Mouse (Mus musculus): Measurements from ENCODE around the gene Car4. TPM values are rescaled to one million over a fixed set of nuclear protein-coding genes. Genes with fewer than 3 reads are reported as not detected.

The Car4 gene
- polyA plus RNA-seq, 1 experiment from 2014 or later: 0.86 TPM

GRCm38 (mm10) chr11:84959181-84959580, 1.6 kb downstream of the Car4 start:
- H3K4me3 ChIP-seq: no peak overlapping the region
- H3K27me3 ChIP-seq: peaks cover 45% of the 10 kb centered on the region
- H3K4me2 ChIP-seq (replicated peaks): no peak overlapping the region
- WGBS: 26% methylated on average over 5 of the region's 5 CpGs
- H3K36me3 ChIP-seq: no peaks in the 10 kb centered on the region
- ATAC-seq (ENCODE audit: insufficient number of reproducible peaks, insufficient read depth, low FRiP score, low TSS enrichment): no peak
- H3K9me3 ChIP-seq: no peaks in the 10 kb centered on the region
- H3K4me1 ChIP-seq: peaks cover 17% of the 10 kb centered on the region
- H3K9ac ChIP-seq: no peak overlapping the region
- H3K27ac ChIP-seq: no peak overlapping the region

- Histone ChIP-seq H3K27me3 (peaks cover 45% of the 10 kb centered on the region), H3K4me1 (peaks cover 17% of the 10 kb centered on the region), H3K4me3 (no peak overlapping the region), H3K27ac (no peak overlapping the region), H3K36me3 (no peaks in the 10 kb centered on the region), H3K4me2 (replicated peaks) (no peak overlapping the region), H3K9ac (no peak overlapping the region), H3K9me3 (no peaks in the 10 kb centered on the region)
- no peak for ATAC-seq (ENCODE audit: insufficient number of reproducible peaks, insufficient read depth, low FRiP score, low TSS enrichment)
- 2% methylated on average over 9 of the region's 9 CpGs for WGBS
These were observed 2.2 kb downstream of the Car4 start for GRCm38 (mm10) chr11:84959701-84960181.

- Histone ChIP-seq H3K4me2 (replicated peaks) (no peak overlapping the region), H3K36me3 (no peaks in the 10 kb centered on the region), H3K9ac (no peak overlapping the region), H3K9me3 (no peaks in the 10 kb centered on the region), H3K4me1 (peaks cover 17% of the 10 kb centered on the region), H3K27me3 (peaks cover 45% of the 10 kb centered on the region), H3K4me3 (no peak overlapping the region), H3K27ac (no peak overlapping the region)
- ATAC-seq (ENCODE audit: insufficient number of reproducible peaks, insufficient read depth, low FRiP score, low TSS enrichment): no peak
- 29% methylated on average over 3 of the region's 3 CpGs for WGBS
These were observed 2.7 kb downstream of the Car4 start for GRCm38 (mm10) chr11:84960291-84960690.

- H3K4me3 ChIP-seq: no peak overlapping the region
- WGBS: 76% methylated on average over 6 of the region's 6 CpGs
- H3K9me3 ChIP-seq: no peaks in the 10 kb centered on the region
- H3K4me1 ChIP-seq: peaks cover 17% of the 10 kb centered on the region
- no peak overlapping the region for H3K4me2 ChIP-seq (replicated peaks)
- no peak overlapping the region for H3K9ac ChIP-seq
- peaks cover 44% of the 10 kb centered on the region for H3K27me3 ChIP-seq
- no peak for ATAC-seq (ENCODE audit: insufficient number of reproducible peaks, insufficient read depth, low FRiP score, low TSS enrichment)
- no peaks in the 10 kb centered on the region for H3K36me3 ChIP-seq
- H3K27ac ChIP-seq: no peak overlapping the region
These were observed 3.2 kb downstream of the Car4 start for GRCm38 (mm10) chr11:84960780-84961179.

- Histone ChIP-seq H3K4me3 (no peak overlapping the region), H3K9me3 (no peaks in the 10 kb centered on the region), H3K27me3 (peaks cover 36% of the 10 kb centered on the region), H3K4me2 (replicated peaks) (no peak overlapping the region), H3K4me1 (peaks cover 17% of the 10 kb centered on the region), H3K9ac (no peak overlapping the region), H3K27ac (no peak overlapping the region), H3K36me3 (no peaks in the 10 kb centered on the region)
- 87% methylated on average over 4 of the region's 4 CpGs for WGBS
- no peak for ATAC-seq (ENCODE audit: insufficient number of reproducible peaks, insufficient read depth, low FRiP score, low TSS enrichment)
These were observed 4.0 kb downstream of the Car4 start for GRCm38 (mm10) chr11:84961571-84961970.

GRCm38 (mm10) chr11:84962536-84962935, 5.0 kb downstream of the Car4 start:
- no peak overlapping the region for H3K4me3 ChIP-seq
- H3K36me3 ChIP-seq: no peaks in the 10 kb centered on the region
- no peak overlapping the region for H3K4me2 ChIP-seq (replicated peaks)
- H3K9me3 ChIP-seq: no peaks in the 10 kb centered on the region
- peaks cover 26% of the 10 kb centered on the region for H3K27me3 ChIP-seq
- no peak overlapping the region for H3K9ac ChIP-seq
- no peak for ATAC-seq (ENCODE audit: insufficient number of reproducible peaks, insufficient read depth, low FRiP score, low TSS enrichment)
- WGBS: 85% methylated on average over 4 of the region's 4 CpGs
- no peak overlapping the region for H3K27ac ChIP-seq
- peaks cover 20% of the 10 kb centered on the region for H3K4me1 ChIP-seq

GRCm38 (mm10) chr11:84963556-84963955, 6.0 kb downstream of the Car4 start:
- H3K4me2 ChIP-seq (replicated peaks): no peak overlapping the region
- ATAC-seq (ENCODE audit: insufficient number of reproducible peaks, insufficient read depth, low FRiP score, low TSS enrichment): no peak
- H3K4me3 ChIP-seq: no peak overlapping the region
- no peaks in the 10 kb centered on the region for H3K9me3 ChIP-seq
- no peak overlapping the region for H3K27ac ChIP-seq
- H3K4me1 ChIP-seq: peaks cover 14% of the 10 kb centered on the region
- peaks cover 16% of the 10 kb centered on the region for H3K27me3 ChIP-seq
- no peak overlapping the region for H3K9ac ChIP-seq
- WGBS: 92% methylated on average over 3 of the region's 3 CpGs
- no peaks in the 10 kb centered on the region for H3K36me3 ChIP-seq

GRCm38 (mm10) chr11:84966696-84967095, 9.1 kb downstream of the Car4 start:
- Histone ChIP-seq H3K9me3 (no peaks in the 10 kb centered on the region), H3K4me3 (no peak overlapping the region), H3K4me2 (replicated peaks) (no peak overlapping the region), H3K4me1 (peaks cover 6% of the 10 kb centered on the region), H3K9ac (no peak overlapping the region), H3K36me3 (no peaks in the 10 kb centered on the region), H3K27me3 (no peaks in the 10 kb centered on the region), H3K27ac (no peak overlapping the region)
- WGBS: 74% methylated on average over 4 of the region's 4 CpGs
- no peak for ATAC-seq (ENCODE audit: insufficient number of reproducible peaks, insufficient read depth, low FRiP score, low TSS enrichment)

GRCm38 (mm10) chr11:84967113-84967512, 9.5 kb downstream of the Car4 start:
- no peak overlapping the region for H3K9ac ChIP-seq
- H3K4me3 ChIP-seq: no peak overlapping the region
- H3K27me3 ChIP-seq: no peaks in the 10 kb centered on the region
- H3K9me3 ChIP-seq: no peaks in the 10 kb centered on the region
- H3K36me3 ChIP-seq: no peaks in the 10 kb centered on the region
- WGBS: 19% methylated on average over 5 of the region's 5 CpGs
- peaks cover 6% of the 10 kb centered on the region for H3K4me1 ChIP-seq
- ATAC-seq (ENCODE audit: insufficient number of reproducible peaks, insufficient read depth, low FRiP score, low TSS enrichment): no peak
- no peak overlapping the region for H3K4me2 ChIP-seq (replicated peaks)
- H3K27ac ChIP-seq: no peak overlapping the region

GRCm38 (mm10) chr11:84968309-84968708, 10.7 kb downstream of the Car4 start:
- Histone ChIP-seq H3K27ac (no peak overlapping the region), H3K9ac (no peak overlapping the region), H3K36me3 (no peaks in the 10 kb centered on the region), H3K4me3 (no peak overlapping the region), H3K4me2 (replicated peaks) (no peak overlapping the region), H3K27me3 (no peaks in the 10 kb centered on the region), H3K4me1 (peaks cover 6% of the 10 kb centered on the region), H3K9me3 (no peaks in the 10 kb centered on the region)
- no peak for ATAC-seq (ENCODE audit: insufficient number of reproducible peaks, insufficient read depth, low FRiP score, low TSS enrichment)
- 74% methylated on average over 4 of the region's 4 CpGs for WGBS

- Histone ChIP-seq H3K27ac (no peak overlapping the region), H3K9ac (no peak overlapping the region), H3K4me3 (no peak overlapping the region), H3K27me3 (no peaks in the 10 kb centered on the region), H3K36me3 (no peaks in the 10 kb centered on the region), H3K4me2 (replicated peaks) (no peak overlapping the region), H3K4me1 (peaks cover 6% of the 10 kb centered on the region), H3K9me3 (no peaks in the 10 kb centered on the region)
- WGBS: 47% methylated on average over 6 of the region's 6 CpGs
- ATAC-seq (ENCODE audit: insufficient number of reproducible peaks, insufficient read depth, low FRiP score, low TSS enrichment): no peak
These were observed 11.2 kb downstream of the Car4 start for GRCm38 (mm10) chr11:84968775-84969174.

GRCm38 (mm10) chr11:84972067-84972466, 14.5 kb downstream of the Car4 start:
- WGBS: 70% methylated on average over 3 of the region's 3 CpGs
- no peak overlapping the region for H3K9ac ChIP-seq
- no peak for ATAC-seq (ENCODE audit: insufficient number of reproducible peaks, insufficient read depth, low FRiP score, low TSS enrichment)
- no peaks in the 10 kb centered on the region for H3K36me3 ChIP-seq
- H3K4me3 ChIP-seq: no peak overlapping the region
- no peaks in the 10 kb centered on the region for H3K27me3 ChIP-seq
- no peaks in the 10 kb centered on the region for H3K9me3 ChIP-seq
- peaks cover 10% of the 10 kb centered on the region for H3K4me1 ChIP-seq
- no peak overlapping the region for H3K4me2 ChIP-seq (replicated peaks)
- no peak overlapping the region for H3K27ac ChIP-seq

GRCm38 (mm10) chr11:84973661-84974060, 16.1 kb downstream of the Car4 start:
- Histone ChIP-seq H3K4me1 (0 out of 2 replicates have a peak, but pooled peaks cover 4% of the 10 kb centered on the region), H3K4me3 (no peak overlapping the region), H3K27ac (no peak overlapping the region), H3K9me3 (no peaks in the 10 kb centered on the region), H3K27me3 (no peaks in the 10 kb centered on the region), H3K9ac (no peak overlapping the region), H3K36me3 (no peaks in the 10 kb centered on the region), H3K4me2 (replicated peaks) (no peak overlapping the region)
- ATAC-seq (ENCODE audit: insufficient number of reproducible peaks, insufficient read depth, low FRiP score, low TSS enrichment): no peak
- 55% methylated on average over 5 of the region's 5 CpGs for WGBS

Data from embryonic facial prominence, embryonic 12.5 days (tissue).